Mouse (Mus musculus): ENCODE results near the gene Sp6. TPM values are rescaled to one million over a fixed set of nuclear protein-coding genes. Genes with fewer than 3 reads are reported as not detected.

Sp6 gene
- polyA plus RNA-seq, 1 experiment from 2014 or later: 22.0 TPM

- no peaks in the 10 kb centered on the region for H3K9me3 ChIP-seq (ENCODE audit: control insufficient read depth, low read length)
- H3K9ac ChIP-seq (ENCODE audit: low read length): no peak overlapping the region
- ATAC-seq (ENCODE audit: low FRiP score, low TSS enrichment) (no peak), DNase-seq (ENCODE audit: low spot score) (no peak)
- H3K4me3 ChIP-seq (ENCODE audit: low read depth, low read length): no peak overlapping the region
- no peak overlapping the region for H3K27ac ChIP-seq (replicated peaks)
- H3K4me2 ChIP-seq (replicated peaks; ENCODE audit: low read depth): no peak overlapping the region
- no peaks in the 10 kb centered on the region for H3K4me1 ChIP-seq (replicated peaks; ENCODE audit: control insufficient read depth, insufficient read depth)
- no peaks in the 10 kb centered on the region for H3K27me3 ChIP-seq (ENCODE audit: control insufficient read depth, insufficient read depth, low read length)
- no peak for TF ChIP-seq EP300 (optimal IDR thresholded peaks at IDR 0.05)
- no peak for TF ChIP-seq CTCF (IDR thresholded peaks at IDR 0.05; ENCODE audit: low read depth)
- H3K36me3 ChIP-seq (ENCODE audit: control insufficient read depth, insufficient read depth, low read length): no peaks in the 10 kb centered on the region
- WGBS: 60% methylated on average over 8 of the region's 8 CpGs
These were observed 61.0 kb downstream of the Sp6 start for GRCm38 (mm10) chr11:97074235-97074634.

Small RNA genes lying within 50 kb of the gene (microRNA-seq; reads per million reads assigned to microRNA genes)
- 2.3 reads per million for gene Mir8103

Other genes starting within 250 kb of the Sp6 start
- 17.6 and 17.8 TPM in 2 replicates for gene Snx11, start 235.8 kb upstream of the Sp6 start, polyA plus RNA-seq (2015; fragmentation: Nextera tagmentation; extraction: Ambion mirVana)
- 30.5 and 38.7 TPM in 2 replicates for gene Cbx1, start 224.3 kb upstream of the Sp6 start, polyA plus RNA-seq (2015; fragmentation: Nextera tagmentation; extraction: Ambion mirVana)
- 32.4 and 35.6 TPM in 2 replicates for gene Nfe2l1, start 183.4 kb upstream of the Sp6 start, polyA plus RNA-seq (2015; fragmentation: Nextera tagmentation; extraction: Ambion mirVana)
- 84.7 and 95.1 TPM in 2 replicates for gene Copz2, start 163.5 kb upstream of the Sp6 start, polyA plus RNA-seq (2015; fragmentation: Nextera tagmentation; extraction: Ambion mirVana)
- 61.7 and 64.9 TPM in 2 replicates for gene Cdk5rap3, start 96.9 kb upstream of the Sp6 start, polyA plus RNA-seq (2015; fragmentation: Nextera tagmentation; extraction: Ambion mirVana)
- gene Prr15l, start 85.3 kb upstream of the Sp6 start, polyA plus RNA-seq (2015; fragmentation: Nextera tagmentation; extraction: Ambion mirVana): 112 and 116 TPM in 2 replicates
- 56.7 and 57.1 TPM in 2 replicates for gene Pnpo, start 69.4 kb upstream of the Sp6 start, polyA plus RNA-seq (2015; fragmentation: Nextera tagmentation; extraction: Ambion mirVana)
- gene Sp2, start 30.4 kb upstream of the Sp6 start, polyA plus RNA-seq (2015; fragmentation: Nextera tagmentation; extraction: Ambion mirVana): 5.8 and 7.1 TPM in 2 replicates
- gene Scrn2, start 16.5 kb downstream of the Sp6 start, polyA plus RNA-seq (2015; fragmentation: Nextera tagmentation; extraction: Ambion mirVana): 11.8 and 12.5 TPM in 2 replicates
- gene Lrrc46, start 28.0 kb downstream of the Sp6 start, polyA plus RNA-seq (2015; fragmentation: Nextera tagmentation; extraction: Ambion mirVana): 0.36 and 0.45 TPM in 2 replicates
- gene Mrpl10, start 28.2 kb downstream of the Sp6 start, polyA plus RNA-seq (2015; fragmentation: Nextera tagmentation; extraction: Ambion mirVana): 56.3 and 60.8 TPM in 2 replicates
- gene Osbpl7, start 37.2 kb downstream of the Sp6 start, polyA plus RNA-seq (2015; fragmentation: Nextera tagmentation; extraction: Ambion mirVana): 7.5 and 8.6 TPM in 2 replicates
- gene Tbx21, start 101.9 kb downstream of the Sp6 start, polyA plus RNA-seq (2015; fragmentation: Nextera tagmentation; extraction: Ambion mirVana): 0.05 and 0.10 TPM in 2 replicates
- 1.8 and 2.4 TPM in 2 replicates for gene Tbkbp1, start 138.1 kb downstream of the Sp6 start, polyA plus RNA-seq (2015; fragmentation: Nextera tagmentation; extraction: Ambion mirVana)
- 18.5 and 19.2 TPM in 2 replicates for gene Kpnb1, start 174.5 kb downstream of the Sp6 start, polyA plus RNA-seq (2015; fragmentation: Nextera tagmentation; extraction: Ambion mirVana)